Mouse (Mus musculus): ENCODE measurements around the gene Vmn2r90. TPM values are rescaled to one million over a fixed set of nuclear protein-coding genes. Genes with fewer than 3 reads are reported as not detected.
"Not testable (repeated sequence)": the region's sequence is repeated elsewhere in the genome, so short reads cannot be mapped to it uniquely, and the experiment has no call there.

Vmn2r90 gene
- polyA plus RNA-seq, 1 experiment from 2014 or later: not detected

GRCm38 (mm10) chr17:17741516-17741915 lies 38.0 kb downstream of the Vmn2r90 start:
- not testable (repeated sequence) for H3K9ac ChIP-seq (ENCODE audit: low read depth, low read length); ATAC-seq

GRCm38 (mm10) chr17:17749371-17749770 lies 45.8 kb downstream of the Vmn2r90 start:
- not testable (repeated sequence) for H3K27ac ChIP-seq (ENCODE audit: low read depth, low read length); H3K4me2 ChIP-seq (ENCODE audit: low read length); H3K4me3 ChIP-seq (ENCODE audit: low read length); H3K36me3 ChIP-seq (ENCODE audit: control insufficient read depth, insufficient read depth, low read length); H3K9ac ChIP-seq (ENCODE audit: low read depth, low read length); H3K4me1 ChIP-seq (ENCODE audit: control insufficient read depth, insufficient read depth, low read depth, low read length); H3K27me3 ChIP-seq (replicated peaks; ENCODE audit: control insufficient read depth, insufficient read depth, low read length); H3K9me3 ChIP-seq (ENCODE audit: control insufficient read depth, low read length)
- ATAC-seq: 0 out of 2 replicates have a peak, but pooled peaks have one; percentile 48
- WGBS: 10% methylated on average over 4 of the region's 4 CpGs

More at GRCm38 (mm10) chr17:17741516-17741915, 38.0 kb downstream of the Vmn2r90 start:
- not testable (repeated sequence) for H3K27ac ChIP-seq (ENCODE audit: low read depth, low read length); H3K4me2 ChIP-seq (ENCODE audit: low read length); H3K4me1 ChIP-seq (ENCODE audit: control insufficient read depth, insufficient read depth, low read depth, low read length); H3K9me3 ChIP-seq (ENCODE audit: control insufficient read depth, low read length); H3K4me3 ChIP-seq (ENCODE audit: low read length); H3K27me3 ChIP-seq (replicated peaks; ENCODE audit: control insufficient read depth, insufficient read depth, low read length); H3K36me3 ChIP-seq (ENCODE audit: control insufficient read depth, insufficient read depth, low read length)

- no peak overlapping the region for H3K9ac ChIP-seq (ENCODE audit: low read depth, low read length)
- no peaks in the 10 kb centered on the region for H3K27me3 ChIP-seq (replicated peaks; ENCODE audit: control insufficient read depth, insufficient read depth, low read length)
- H3K9me3 ChIP-seq (ENCODE audit: control insufficient read depth, low read length): no peaks in the 10 kb centered on the region
- H3K4me2 ChIP-seq (ENCODE audit: low read length): no peak overlapping the region
- no peak overlapping the region for H3K27ac ChIP-seq (ENCODE audit: low read depth, low read length)
- no peaks in the 10 kb centered on the region for H3K36me3 ChIP-seq (ENCODE audit: control insufficient read depth, insufficient read depth, low read length)
- ATAC-seq: no peak
- H3K4me3 ChIP-seq (ENCODE audit: low read length): no peak overlapping the region
- 78% methylated on average over 1 of the region's 1 CpGs for WGBS
- no peaks in the 10 kb centered on the region for H3K4me1 ChIP-seq (ENCODE audit: control insufficient read depth, insufficient read depth, low read depth, low read length)
Observed at GRCm38 (mm10) chr17:17762614-17763293, 59.2 kb downstream of the Vmn2r90 start.

GRCm38 (mm10) chr17:17764206-17764605 lies 60.7 kb downstream of the Vmn2r90 start:
- H3K4me3 ChIP-seq (ENCODE audit: low read length): no peak overlapping the region
- H3K27me3 ChIP-seq (replicated peaks; ENCODE audit: control insufficient read depth, insufficient read depth, low read length): no peaks in the 10 kb centered on the region
- H3K9me3 ChIP-seq (ENCODE audit: control insufficient read depth, low read length): no peaks in the 10 kb centered on the region
- WGBS: 72% methylated on average over 1 of the region's 1 CpGs
- H3K4me2 ChIP-seq (ENCODE audit: low read length): no peak overlapping the region
- ATAC-seq: no peak
- no peak overlapping the region for H3K9ac ChIP-seq (ENCODE audit: low read depth, low read length)
- no peaks in the 10 kb centered on the region for H3K36me3 ChIP-seq (ENCODE audit: control insufficient read depth, insufficient read depth, low read length)
- no peak overlapping the region for H3K27ac ChIP-seq (ENCODE audit: low read depth, low read length)
- no peaks in the 10 kb centered on the region for H3K4me1 ChIP-seq (ENCODE audit: control insufficient read depth, insufficient read depth, low read depth, low read length)

- H3K4me3 ChIP-seq (ENCODE audit: low read length): no peak overlapping the region
- H3K27me3 ChIP-seq (replicated peaks; ENCODE audit: control insufficient read depth, insufficient read depth, low read length): no peaks in the 10 kb centered on the region
- H3K4me1 ChIP-seq (ENCODE audit: control insufficient read depth, insufficient read depth, low read depth, low read length): no peaks in the 10 kb centered on the region
- H3K4me2 ChIP-seq (ENCODE audit: low read length): no peak overlapping the region
- 9% methylated on average over 3 of the region's 3 CpGs for WGBS
- ATAC-seq: peak; percentile 81
- H3K27ac ChIP-seq (ENCODE audit: low read depth, low read length): no peak overlapping the region
- no peak overlapping the region for H3K9ac ChIP-seq (ENCODE audit: low read depth, low read length)
- H3K36me3 ChIP-seq (ENCODE audit: control insufficient read depth, insufficient read depth, low read length): no peaks in the 10 kb centered on the region
- no peaks in the 10 kb centered on the region for H3K9me3 ChIP-seq (ENCODE audit: control insufficient read depth, low read length)
Observed at GRCm38 (mm10) chr17:17766481-17766880, 62.9 kb downstream of the Vmn2r90 start.

Other genes with a start within 250 kb of the Vmn2r90 start
- 7.2 and 7.5 TPM in 2 replicates for gene Lnpep, start 78.7 kb upstream of the Vmn2r90 start, polyA plus RNA-seq (2015; fragmentation: Nextera tagmentation; extraction: Ambion mirVana)
- gene Spaca6, start 123.4 kb downstream of the Vmn2r90 start, polyA plus RNA-seq (2015; fragmentation: Nextera tagmentation; extraction: Ambion mirVana): 24.4 and 24.6 TPM in 2 replicates
- gene Has1, start 151.5 kb downstream of the Vmn2r90 start, polyA plus RNA-seq (2015; fragmentation: Nextera tagmentation; extraction: Ambion mirVana): 1.7 TPM in 2 replicates
- gene Fpr1, start 180.2 kb downstream of the Vmn2r90 start, polyA plus RNA-seq (2015; fragmentation: Nextera tagmentation; extraction: Ambion mirVana): 0.15 and 0.30 TPM in 2 replicates
- gene Fpr2, start 184.1 kb downstream of the Vmn2r90 start, polyA plus RNA-seq (2015; fragmentation: Nextera tagmentation; extraction: Ambion mirVana): 0.31 and 0.41 TPM in 2 replicates
- not detected in 2 replicates for gene Fpr3, start 184.1 kb downstream of the Vmn2r90 start, polyA plus RNA-seq (2015; fragmentation: Nextera tagmentation; extraction: Ambion mirVana)

All from hindbrain, embryonic 16.5 days (tissue).